Comparison of ENCODE assay signal across 15 mouse cellular contexts in genomic region chr11:79713678-79714077, GRCm38 (mm10).
DNase-seq lines count a peak whose midpoint lies in the region; ATAC-seq and TF ChIP-seq lines count a peak whose summit lies in the region.
"Had no signal": no experiment of that assay in that cellular context is flagged by ENCODE, and none has a peak within 500 bp of the region (broad histone marks: within the 10 kb centered on the region; RNA-seq: fewer than 3 reads in every experiment).

No protein-coding gene starts in this region.

- H3K9ac ChIP-seq in lung, postnatal 0 days (replicated peaks; ENCODE audit: low read depth), result no peak overlapping the region
- no peak overlapping the region for H3K9ac ChIP-seq in intestine, embryonic 15.5 days
- H3K9ac ChIP-seq in stomach, embryonic 16.5 days (ENCODE audit: low read length), result peak overlapping the region; percentile 89
- H3K9ac ChIP-seq: forebrain, embryonic 15.5 days had no signal

- TF ChIP-seq CTCF in kidney, adult 2 months (conservative IDR thresholded peaks at IDR 0.05; ENCODE audit: insufficient read depth, insufficient read length, low read depth, low read length), result no peak
- no peak for TF ChIP-seq CTCF in lung, postnatal 0 days (IDR thresholded peaks at IDR 0.05)

- peak overlapping the region; percentile 5 for H3K4me2 ChIP-seq in lung, postnatal 0 days (replicated peaks; ENCODE audit: low read depth, low read length)
- H3K4me2 ChIP-seq in intestine, embryonic 15.5 days (replicated peaks), result peak overlapping the region; percentile 96
- H3K4me2 ChIP-seq in stomach, embryonic 16.5 days (ENCODE audit: low read depth, low read length), result peak overlapping the region; percentile 82
- H3K4me2 ChIP-seq: forebrain, embryonic 15.5 days; heart, embryonic 11.5 days had no signal

- H3K27ac ChIP-seq in kidney, adult 2 months (ENCODE audit: insufficient read depth, low read depth, low read length), result peak overlapping the region; percentile 57
- no peak overlapping the region for H3K27ac ChIP-seq in lung, postnatal 0 days (ENCODE audit: low read length)
- peak overlapping the region; percentile 8 for H3K27ac ChIP-seq in intestine, embryonic 15.5 days
- H3K27ac ChIP-seq in stomach, embryonic 16.5 days (ENCODE audit: low read length), result peak overlapping the region; percentile 80
- H3K27ac ChIP-seq: forebrain, embryonic 15.5 days; layer of hippocampus, adult 2 months had no signal

- 37% methylated on average over 4 of the region's 4 CpGs for WGBS in kidney, adult 2 months
- 47% methylated on average over 4 of the region's 4 CpGs for WGBS in lung, postnatal 0 days
- WGBS in intestine, embryonic 15.5 days, result 45% methylated on average over 4 of the region's 4 CpGs
- WGBS in stomach, embryonic 16.5 days, result 33% methylated on average over 4 of the region's 4 CpGs

- H3K27me3 ChIP-seq in kidney, adult 2 months (replicated peaks; ENCODE audit: control insufficient read depth, insufficient read depth, low read length), result no peaks in the 10 kb centered on the region
- no peaks in the 10 kb centered on the region for H3K27me3 ChIP-seq in lung, postnatal 0 days (replicated peaks; ENCODE audit: insufficient read depth, low read length)
- 0 out of 2 replicates have a peak, but pooled peaks cover 4% of the 10 kb centered on the region for H3K27me3 ChIP-seq in intestine, embryonic 15.5 days (replicated peaks)
- H3K27me3 ChIP-seq in stomach, embryonic 16.5 days (ENCODE audit: control insufficient read depth, insufficient read depth, low read length), result no peaks in the 10 kb centered on the region
- H3K27me3 ChIP-seq: Patski had no signal

- H3K36me3 ChIP-seq in kidney, adult 2 months (ENCODE audit: control insufficient read depth, insufficient read depth, low read length), result no peaks in the 10 kb centered on the region
- no peaks in the 10 kb centered on the region for H3K36me3 ChIP-seq in lung, postnatal 0 days (ENCODE audit: insufficient read depth, low read length)
- H3K36me3 ChIP-seq in intestine, embryonic 15.5 days, result no peaks in the 10 kb centered on the region
- H3K36me3 ChIP-seq in stomach, embryonic 16.5 days (ENCODE audit: control insufficient read depth, insufficient read depth, low read length), result no peaks in the 10 kb centered on the region
- H3K36me3 ChIP-seq: forebrain, embryonic 15.5 days had no signal

- TF ChIP-seq POLR2A in kidney, adult 2 months (IDR thresholded peaks at IDR 0.05; ENCODE audit: low read depth, low read length), result no peak

- no peak for ATAC-seq in lung, postnatal 0 days
- no peak for ATAC-seq in intestine, embryonic 15.5 days
- ATAC-seq in stomach, embryonic 16.5 days (ENCODE audit: insufficient read depth, low FRiP score), result no peak
- ATAC-seq: forebrain, embryonic 15.5 days; Patski had no signal

- H3K9me3 ChIP-seq in lung, postnatal 0 days (ENCODE audit: low read length), result no peaks in the 10 kb centered on the region
- no peaks in the 10 kb centered on the region for H3K9me3 ChIP-seq in intestine, embryonic 15.5 days
- no peaks in the 10 kb centered on the region for H3K9me3 ChIP-seq in stomach, embryonic 16.5 days (replicated peaks; ENCODE audit: control insufficient read depth, low read length)
- H3K9me3 ChIP-seq: forebrain, embryonic 15.5 days had no signal

- no peak for TF ChIP-seq EP300 in lung, postnatal 0 days (IDR thresholded peaks at IDR 0.05)

- H3K4me1 ChIP-seq in kidney, adult 2 months (ENCODE audit: control insufficient read depth, insufficient read depth, low read length), result peaks cover 37% of the 10 kb centered on the region
- H3K4me1 ChIP-seq in lung, postnatal 0 days (ENCODE audit: insufficient read depth, low read depth, low read length), result peaks cover 20% of the 10 kb centered on the region
- H3K4me1 ChIP-seq in intestine, embryonic 15.5 days (replicated peaks), result peaks cover 46% of the 10 kb centered on the region
- peaks cover 46% of the 10 kb centered on the region for H3K4me1 ChIP-seq in stomach, embryonic 16.5 days (ENCODE audit: control insufficient read depth, insufficient read depth, low read length)

- peak; percentile 46 for DNase-seq in kidney, adult 2 months
- no peak for DNase-seq in kidney, postnatal 10 days
- DNase-seq in lung, postnatal 0 days (ENCODE audit: low spot score), result no peak
- no peak for DNase-seq in lung, postnatal 36 days
- no peak for DNase-seq in thymus, postnatal 36 days
- DNase-seq: adrenal gland, adult 8-10 months; cerebellum, postnatal 10 days; gastrocnemius, postnatal 10 days; thymus, postnatal 25 days had no signal

- peak overlapping the region; percentile 77 for H3K4me3 ChIP-seq in kidney, adult 2 months (ENCODE audit: insufficient read depth, low read depth, low read length)
- H3K4me3 ChIP-seq in lung, postnatal 0 days (ENCODE audit: low read depth, low read length), result no peak overlapping the region
- peak overlapping the region; percentile 77; the same call in 1 of the 2 replicates for H3K4me3 ChIP-seq in intestine, embryonic 15.5 days (replicated peaks)
- H3K4me3 ChIP-seq in stomach, embryonic 16.5 days (replicated peaks; ENCODE audit: low read length), result peak overlapping the region; percentile 72
- H3K4me3 ChIP-seq: forebrain, embryonic 15.5 days; layer of hippocampus, adult 2 months had no signal

Comparison
In these comparisons a context has a peak if more than half of its experiments do, and no peak if none do; other contexts are left out.
1. H3K4me2 ChIP-seq: peak in every context shown above with its lines; median percentile 96 in intestine, embryonic 15.5 days; 82 in stomach, embryonic 16.5 days; 5 in lung, postnatal 0 days.